Mouse (Mus musculus): ENCODE results near the gene Mtx1. TPM values are rescaled to one million over a fixed set of nuclear protein-coding genes. Genes with fewer than 3 reads are reported as not detected.
"Not testable (repeated sequence)": the region's sequence is repeated elsewhere in the genome, so short reads cannot be mapped to it uniquely, and the experiment has no call there.

Gene Mtx1
- polyA plus RNA-seq, 1 experiment from 2014 or later: 127 TPM

DNA sequence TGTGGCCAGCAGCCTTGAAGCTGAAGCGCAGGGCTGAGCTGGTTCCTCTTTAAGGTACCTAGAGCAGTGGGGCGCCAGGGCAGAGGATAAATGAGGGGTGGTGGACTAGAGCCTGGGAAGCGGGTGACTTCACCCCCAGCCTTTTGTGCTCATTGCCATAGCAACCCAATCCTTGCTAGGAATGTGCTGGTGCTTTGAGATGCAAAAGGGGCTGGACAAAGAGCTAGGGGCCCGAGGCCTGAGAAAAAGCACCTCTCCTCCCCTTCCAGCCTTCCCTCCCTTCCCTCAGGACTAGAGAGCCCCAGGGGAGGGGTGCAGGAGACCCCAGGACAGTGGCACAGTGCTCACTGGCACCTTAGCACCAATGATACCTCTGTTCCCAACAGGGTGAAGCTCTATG lies 970 bp downstream of the Mtx1 start:
- H3K9me3 ChIP-seq (replicated peaks; ENCODE audit: control insufficient read depth, low read length): no peaks in the 10 kb centered on the region
- no peak overlapping the region for H3K4me2 ChIP-seq (ENCODE audit: low read depth, low read length)
- no peak overlapping the region for H3K27ac ChIP-seq (ENCODE audit: low read length)
- no peaks in the 10 kb centered on the region for H3K36me3 ChIP-seq (ENCODE audit: control insufficient read depth, insufficient read depth)
- H3K27me3 ChIP-seq (ENCODE audit: control insufficient read depth, insufficient read depth, low read length): peaks cover 16% of the 10 kb centered on the region; the same call in 1 of the 2 replicates
- H3K9ac ChIP-seq (ENCODE audit: low read length): no peak overlapping the region
- H3K4me3 ChIP-seq (ENCODE audit: low read length): no peak overlapping the region
- peaks cover 12% of the 10 kb centered on the region for H3K4me1 ChIP-seq (ENCODE audit: control insufficient read depth, insufficient read depth, low read length)
- ATAC-seq (replicated peaks; ENCODE audit: extremely low read depth, insufficient read depth, low FRiP score): no peak
- WGBS: 61% methylated on average over 4 of the region's 4 CpGs

DNA sequence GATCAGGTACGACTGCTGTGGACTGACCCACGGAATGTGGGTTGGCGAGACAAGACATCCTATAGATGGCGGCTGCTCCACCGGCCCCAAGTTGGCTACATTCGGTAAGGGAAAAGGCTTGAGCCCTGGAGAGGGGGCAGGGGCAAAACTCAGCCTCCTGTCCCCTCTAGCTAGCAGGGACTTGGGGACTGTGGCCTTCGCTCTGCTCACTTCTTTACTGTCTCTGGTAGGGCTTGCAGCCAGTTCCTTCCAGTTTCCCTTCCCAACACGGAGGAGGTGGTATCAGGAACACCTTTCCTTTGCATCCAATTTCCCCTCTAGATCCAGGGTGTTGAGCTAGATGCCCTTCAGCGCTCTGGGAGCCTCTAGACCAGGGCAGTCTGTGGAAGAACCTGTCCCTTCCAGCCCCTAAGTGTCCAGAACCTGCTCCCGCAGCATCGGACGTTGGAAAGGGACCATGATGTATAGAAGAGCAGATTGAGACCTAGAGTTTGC lies 1.5 kb downstream of the Mtx1 start:
- no peak overlapping the region for H3K9ac ChIP-seq (ENCODE audit: low read length)
- ATAC-seq (replicated peaks; ENCODE audit: extremely low read depth, insufficient read depth, low FRiP score): no peak
- no peaks in the 10 kb centered on the region for H3K36me3 ChIP-seq (ENCODE audit: control insufficient read depth, insufficient read depth)
- no peak overlapping the region for H3K27ac ChIP-seq (ENCODE audit: low read length)
- no peak overlapping the region for H3K4me2 ChIP-seq (ENCODE audit: low read depth, low read length)
- H3K27me3 ChIP-seq (ENCODE audit: control insufficient read depth, insufficient read depth, low read length): peaks cover 16% of the 10 kb centered on the region; the same call in 1 of the 2 replicates
- no peaks in the 10 kb centered on the region for H3K9me3 ChIP-seq (replicated peaks; ENCODE audit: control insufficient read depth, low read length)
- H3K4me1 ChIP-seq (ENCODE audit: control insufficient read depth, insufficient read depth, low read length): peaks cover 12% of the 10 kb centered on the region
- no peak overlapping the region for H3K4me3 ChIP-seq (ENCODE audit: low read length)
- whole genome bisulfite sequencing: 62% methylated on average over 12 of the region's 12 CpGs

DNA sequence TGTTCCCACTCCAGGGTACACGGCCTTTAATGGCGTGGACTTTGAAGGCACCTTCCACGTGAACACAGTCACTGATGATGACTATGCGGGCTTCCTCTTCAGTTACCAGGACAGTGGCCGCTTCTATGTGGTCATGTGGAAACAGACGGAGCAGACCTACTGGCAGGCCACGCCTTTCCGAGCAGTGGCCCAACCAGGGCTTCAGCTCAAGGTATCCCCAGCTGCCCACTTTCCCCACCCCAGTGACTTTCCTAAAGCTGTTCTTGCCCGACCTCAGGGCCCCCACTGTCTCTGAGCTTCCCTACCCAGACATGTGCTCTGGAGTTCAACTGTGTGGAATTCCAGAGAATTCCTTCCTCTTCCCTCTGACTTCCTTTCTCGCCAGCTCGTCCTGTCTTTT lies 2.1 kb downstream of the Mtx1 start:
- no peak overlapping the region for H3K4me2 ChIP-seq (ENCODE audit: low read depth, low read length)
- H3K9ac ChIP-seq (ENCODE audit: low read length): no peak overlapping the region
- H3K4me3 ChIP-seq (ENCODE audit: low read length): no peak overlapping the region
- H3K4me1 ChIP-seq (ENCODE audit: control insufficient read depth, insufficient read depth, low read length): peaks cover 12% of the 10 kb centered on the region
- no peaks in the 10 kb centered on the region for H3K9me3 ChIP-seq (replicated peaks; ENCODE audit: control insufficient read depth, low read length)
- H3K36me3 ChIP-seq (ENCODE audit: control insufficient read depth, insufficient read depth): no peaks in the 10 kb centered on the region
- H3K27ac ChIP-seq (ENCODE audit: low read length): no peak overlapping the region
- ATAC-seq (replicated peaks; ENCODE audit: extremely low read depth, insufficient read depth, low FRiP score): no peak
- 77% methylated on average over 11 of the region's 11 CpGs for WGBS
- H3K27me3 ChIP-seq (ENCODE audit: control insufficient read depth, insufficient read depth, low read length): peaks cover 16% of the 10 kb centered on the region; the same call in 1 of the 2 replicates

DNA sequence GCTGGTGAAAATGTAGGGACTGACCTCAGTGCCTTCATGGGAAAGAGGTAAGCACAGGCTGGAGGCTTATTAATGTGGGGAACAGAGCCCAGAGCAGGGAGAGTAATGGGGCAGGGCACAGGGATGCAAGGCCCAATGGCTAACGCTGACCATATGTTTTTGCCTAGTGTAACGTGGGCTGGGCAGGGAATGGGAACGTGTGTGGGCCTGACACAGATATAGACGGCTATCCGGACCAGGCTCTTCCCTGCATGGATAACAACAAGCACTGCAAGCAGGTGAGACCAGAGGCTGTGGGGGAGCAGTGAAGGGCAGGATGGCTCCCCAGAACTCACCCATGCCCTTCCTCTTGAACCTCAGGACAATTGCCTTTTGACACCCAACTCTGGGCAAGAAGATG lies 5.7 kb downstream of the Mtx1 start:
- no peak overlapping the region for H3K27ac ChIP-seq (ENCODE audit: low read length)
- no peak overlapping the region for H3K4me2 ChIP-seq (ENCODE audit: low read depth, low read length)
- H3K9ac ChIP-seq (ENCODE audit: low read length): no peak overlapping the region
- ATAC-seq (replicated peaks; ENCODE audit: extremely low read depth, insufficient read depth, low FRiP score): no peak
- 74% methylated on average over 5 of the region's 5 CpGs for WGBS
- no peaks in the 10 kb centered on the region for H3K36me3 ChIP-seq (ENCODE audit: control insufficient read depth, insufficient read depth)
- peaks cover 7% of the 10 kb centered on the region; the same call in 1 of the 2 replicates for H3K27me3 ChIP-seq (ENCODE audit: control insufficient read depth, insufficient read depth, low read length)
- no peaks in the 10 kb centered on the region for H3K9me3 ChIP-seq (replicated peaks; ENCODE audit: control insufficient read depth, low read length)
- H3K4me1 ChIP-seq (ENCODE audit: control insufficient read depth, insufficient read depth, low read length): no peaks in the 10 kb centered on the region
- no peak overlapping the region for H3K4me3 ChIP-seq (ENCODE audit: low read length)

- Histone ChIP-seq H3K27me3 (ENCODE audit: control insufficient read depth, insufficient read depth, low read length) (no peaks in the 10 kb centered on the region), H3K4me2 (ENCODE audit: low read depth, low read length) (no peak overlapping the region), H3K4me3 (ENCODE audit: low read length) (no peak overlapping the region), H3K27ac (ENCODE audit: low read length) (no peak overlapping the region), H3K4me1 (ENCODE audit: control insufficient read depth, insufficient read depth, low read length) (peaks cover 11% of the 10 kb centered on the region), H3K9ac (ENCODE audit: low read length) (no peak overlapping the region), H3K36me3 (ENCODE audit: control insufficient read depth, insufficient read depth) (no peaks in the 10 kb centered on the region), H3K9me3 (replicated peaks; ENCODE audit: control insufficient read depth, low read length) (no peaks in the 10 kb centered on the region)
- WGBS: 27% methylated on average over 8 of the region's 8 CpGs
- no peak for ATAC-seq (replicated peaks; ENCODE audit: extremely low read depth, insufficient read depth, low FRiP score)
Observed at GRCm38 (mm10) chr3:89219546-89219945, 7.3 kb downstream of the Mtx1 start.

- Histone ChIP-seq H3K4me3 (ENCODE audit: low read length) (no peak overlapping the region), H3K9ac (ENCODE audit: low read length) (no peak overlapping the region), H3K27me3 (ENCODE audit: control insufficient read depth, insufficient read depth, low read length) (no peaks in the 10 kb centered on the region), H3K4me2 (ENCODE audit: low read depth, low read length) (no peak overlapping the region), H3K36me3 (ENCODE audit: control insufficient read depth, insufficient read depth) (no peaks in the 10 kb centered on the region), H3K9me3 (replicated peaks; ENCODE audit: control insufficient read depth, low read length) (no peaks in the 10 kb centered on the region), H3K4me1 (ENCODE audit: control insufficient read depth, insufficient read depth, low read length) (peaks cover 13% of the 10 kb centered on the region), H3K27ac (ENCODE audit: low read length) (no peak overlapping the region)
- ATAC-seq (replicated peaks; ENCODE audit: extremely low read depth, insufficient read depth, low FRiP score): no peak
- 69% methylated on average over 1 of the region's 1 CpGs for WGBS
Observed at GRCm38 (mm10) chr3:89218271-89218670, 8.6 kb downstream of the Mtx1 start.

GRCm38 (mm10) chr3:89216407-89216806 lies 10.5 kb downstream of the Mtx1 start:
- not testable (repeated sequence) for H3K9me3 ChIP-seq (replicated peaks; ENCODE audit: control insufficient read depth, low read length); H3K4me2 ChIP-seq (ENCODE audit: low read depth, low read length); H3K4me3 ChIP-seq (ENCODE audit: low read length); ATAC-seq (replicated peaks; ENCODE audit: extremely low read depth, insufficient read depth, low FRiP score); H3K27me3 ChIP-seq (ENCODE audit: control insufficient read depth, insufficient read depth, low read length); H3K27ac ChIP-seq (ENCODE audit: low read length); H3K9ac ChIP-seq (ENCODE audit: low read length); H3K36me3 ChIP-seq (ENCODE audit: control insufficient read depth, insufficient read depth)
- H3K4me1 ChIP-seq (ENCODE audit: control insufficient read depth, insufficient read depth, low read length): peaks cover 19% of the 10 kb centered on the region
- WGBS: 68% methylated on average over 7 of the region's 7 CpGs

GRCm38 (mm10) chr3:89215853-89216252 lies 11.0 kb downstream of the Mtx1 start:
- peak overlapping the region; percentile 90 for H3K4me2 ChIP-seq (ENCODE audit: low read depth, low read length)

GRCm38 (mm10) chr3:89214681-89215411 lies 12.0 kb downstream of the Mtx1 start, which contains the start of gene Thbs3:
TSS of gene Thbs3 (plus strand) at chr3:89215180.
- no peak for ATAC-seq (replicated peaks; ENCODE audit: extremely low read depth, insufficient read depth, low FRiP score)
- Histone ChIP-seq H3K36me3 (ENCODE audit: control insufficient read depth, insufficient read depth) (0 out of 2 replicates have a peak, but pooled peaks cover 4% of the 10 kb centered on the region), H3K4me1 (ENCODE audit: control insufficient read depth, insufficient read depth, low read length) (peaks cover 19% of the 10 kb centered on the region), H3K9me3 (replicated peaks; ENCODE audit: control insufficient read depth, low read length) (no peaks in the 10 kb centered on the region), H3K4me2 (ENCODE audit: low read depth, low read length) (peak within 1 kb of the TSS; percentile 90), H3K4me3 (ENCODE audit: low read length) (peak within 1 kb of the TSS; percentile 94), H3K27me3 (ENCODE audit: control insufficient read depth, insufficient read depth, low read length) (no peaks in the 10 kb centered on the region), H3K27ac (ENCODE audit: low read length) (peak within 1 kb of the TSS; percentile 96), H3K9ac (ENCODE audit: low read length) (peak within 1 kb of the TSS; percentile 87)
- WGBS: 5% methylated on average over 19 of the region's 19 CpGs

More at GRCm38 (mm10) chr3:89215853-89216252, 11.0 kb downstream of the Mtx1 start:
- no peak for ATAC-seq (replicated peaks; ENCODE audit: extremely low read depth, insufficient read depth, low FRiP score)
- Histone ChIP-seq H3K4me1 (ENCODE audit: control insufficient read depth, insufficient read depth, low read length) (peaks cover 19% of the 10 kb centered on the region), H3K9me3 (replicated peaks; ENCODE audit: control insufficient read depth, low read length) (no peaks in the 10 kb centered on the region), H3K9ac (ENCODE audit: low read length) (no peak overlapping the region), H3K4me3 (ENCODE audit: low read length) (peak overlapping the region; percentile 39), H3K27me3 (ENCODE audit: control insufficient read depth, insufficient read depth, low read length) (no peaks in the 10 kb centered on the region), H3K36me3 (ENCODE audit: control insufficient read depth, insufficient read depth) (no peaks in the 10 kb centered on the region), H3K27ac (ENCODE audit: low read length) (no peak overlapping the region)
- under 1% methylated on average over 6 of the region's 6 CpGs for WGBS
